Mouse (Mus musculus) layer of hippocampus, adult 9-11 months (tissue): Measurements from ENCODE around the gene Casp9.

Experiments used
- DNase-seq: peaks from one replicate; pipeline ENCODE4 v3.0.0; 2022

Casp9 gene

GRCm38 (mm10) chr4:141781201-141781985 is 12.0 kb upstream of the Casp9 start:
- DNase-seq, result no peak

- DNase-seq, result no peak
Observed at GRCm38 (mm10) chr4:141784835-141785234, 8.6 kb upstream of the Casp9 start.

GRCm38 (mm10) chr4:141786141-141786540 is 7.3 kb upstream of the Casp9 start:
- DNase-seq, result no peak

GRCm38 (mm10) chr4:141787046-141787445 is 6.4 kb upstream of the Casp9 start:
- DNase-seq, result no peak

- no peak for DNase-seq
Observed at GRCm38 (mm10) chr4:141787462-141787861, 6.0 kb upstream of the Casp9 start.

- no peak for DNase-seq
Observed at GRCm38 (mm10) chr4:141789564-141790218, 3.7 kb upstream of the Casp9 start.

- DNase-seq, result peak; percentile 99
Observed at GRCm38 (mm10) chr4:141790524-141790990, 2.9 kb upstream of the Casp9 start, which contains the start of gene Dnajc16. Gene Dnajc16 (minus strand): TSS chr4:141790931.

GRCm38 (mm10) chr4:141791486-141791885 is 1.9 kb upstream of the Casp9 start:
- DNase-seq, result no peak

GRCm38 (mm10) chr4:141791951-141792350 is 1.5 kb upstream of the Casp9 start:
- DNase-seq, result no peak

- DNase-seq, result no peak
Observed at GRCm38 (mm10) chr4:141792554-141793281, 694 bp upstream of the Casp9 start.

- DNase-seq, result no peak
Observed at GRCm38 (mm10) chr4:141794152-141794535, 732 bp downstream of the Casp9 start.

GRCm38 (mm10) chr4:141796356-141796755 is 2.9 kb downstream of the Casp9 start:
- no peak for DNase-seq

- no peak for DNase-seq
Observed at GRCm38 (mm10) chr4:141796954-141797353, 3.5 kb downstream of the Casp9 start.

- no peak for DNase-seq
Observed at GRCm38 (mm10) chr4:141797545-141797944, 4.1 kb downstream of the Casp9 start.

GRCm38 (mm10) chr4:141804105-141804504 is 10.7 kb downstream of the Casp9 start:
- no peak for DNase-seq

GRCm38 (mm10) chr4:141805886-141806285 is 12.5 kb downstream of the Casp9 start:
- DNase-seq, result no peak

- no peak for DNase-seq
Observed at GRCm38 (mm10) chr4:141809850-141810464, 16.5 kb downstream of the Casp9 start.

GRCm38 (mm10) chr4:141810975-141811374 is 17.6 kb downstream of the Casp9 start:
- DNase-seq, result no peak

- no peak for DNase-seq
Observed at GRCm38 (mm10) chr4:141811375-141811774, 18.0 kb downstream of the Casp9 start.

- DNase-seq, result no peak
Observed at GRCm38 (mm10) chr4:141816267-141816666, 22.9 kb downstream of the Casp9 start.

- peak; percentile 57 for DNase-seq
Observed at GRCm38 (mm10) chr4:141816776-141817655, 23.6 kb downstream of the Casp9 start.

GRCm38 (mm10) chr4:141817706-141818105 is 24.3 kb downstream of the Casp9 start:
- DNase-seq, result no peak
